Mouse (Mus musculus) lung, postnatal 0 days (tissue): Measurements from ENCODE around the gene Hsd17b1. TPM values are rescaled to one million over a fixed set of nuclear protein-coding genes. Genes with fewer than 3 reads are reported as not detected.
A peak's percentile ranks its signal among the peaks of the same experiment; 100 is the strongest.

ENCODE experiments used
- ATAC-seq: fragments of 200-750 bp; cut with Nextera tagmentation; 2 replicates; pipeline ENCODE4 v1.8.0; 2017; ENCODE audit warnings: moderate library complexity
- DNase-seq: peaks from one replicate; pipeline ENCODE4 v3.0.0-alpha.2; 2016; ENCODE audit warnings: low spot score
- H3K27ac ChIP-seq: fragments of 300-500 bp; sonication (generic); 2 replicates; pipeline ENCODE4 v1.5.1; 2014; ENCODE audit warnings: antibody characterized with exemption, mild to moderate bottlenecking, low read length, mixed read lengths
- H3K27me3 ChIP-seq: fragments of 300-500 bp; sonication (generic); replicated peaks from 2 replicates; pipeline ENCODE4 v1.6.1; 2014; ENCODE audit warnings: low read length, mixed read lengths; ENCODE audit not compliant: insufficient read depth
- H3K36me3 ChIP-seq: fragments of 300-500 bp; sonication (generic); 2 replicates; pipeline ENCODE4 v1.6.1; 2014; ENCODE audit warnings: low read length, mixed read lengths; ENCODE audit not compliant: insufficient read depth
- H3K4me1 ChIP-seq: fragments of 300-500 bp; sonication (generic); 2 replicates; pipeline ENCODE4 v1.6.1; 2014; ENCODE audit warnings: antibody characterized with exemption, low read depth, low read length, mixed read lengths; ENCODE audit not compliant: insufficient read depth
- H3K4me2 ChIP-seq: fragments of 300-500 bp; sonication (generic); replicated peaks from 2 replicates; pipeline ENCODE4 v1.6.1; 2014; ENCODE audit warnings: low read depth, mild to moderate bottlenecking, low read length, moderate library complexity, mixed read lengths
- H3K4me3 ChIP-seq: fragments of 300-500 bp; sonication (generic); 2 replicates; pipeline ENCODE4 v1.5.1; 2014; ENCODE audit warnings: low read depth, low read length
- H3K9ac ChIP-seq: fragments of 300-500 bp; sonication (generic); replicated peaks from 2 replicates; pipeline ENCODE4 v1.6.1; 2014; ENCODE audit warnings: low read depth, mild to moderate bottlenecking
- H3K9me3 ChIP-seq: fragments of 300-500 bp; sonication (generic); 2 replicates; pipeline ENCODE4 v1.6.1; 2016; ENCODE audit warnings: low read length, mixed read lengths
- CTCF ChIP-seq: IDR thresholded peaks from 2 replicates; pipeline ENCODE4 v1.5.1; 2016; ENCODE audit warnings: antibody characterized with exemption, mild to moderate bottlenecking
- EP300 ChIP-seq: IDR thresholded peaks from 2 replicates; pipeline ENCODE4 v1.6.1; 2016; ENCODE audit warnings: antibody characterized with exemption, mild to moderate bottlenecking, control low read depth
- whole genome bisulfite sequencing: fragments of 180-500 bp; shearing (Covaris S2); extraction: QIAGEN DNeasy Blood & Tissue Kit; methylation state at CpG from one replicate; pipeline ENCODE4 v1.1.7; 2014; 5-methylcytosine and 5-hydroxymethylcytosine counted together
- polyA plus RNA-seq: library from polyadenylated mRNA; unstranded; fragments of >200 nt; fragmentation: Nextera tagmentation; extraction: Ambion mirVana; gene quantifications from 2 replicates; pipeline ENCODE4 v1.2.1, GENCODE M21; 2015

Gene Hsd17b1
- polyA plus RNA-seq, 1 experiment from 2014 or later, result 0.17 TPM

DNA sequence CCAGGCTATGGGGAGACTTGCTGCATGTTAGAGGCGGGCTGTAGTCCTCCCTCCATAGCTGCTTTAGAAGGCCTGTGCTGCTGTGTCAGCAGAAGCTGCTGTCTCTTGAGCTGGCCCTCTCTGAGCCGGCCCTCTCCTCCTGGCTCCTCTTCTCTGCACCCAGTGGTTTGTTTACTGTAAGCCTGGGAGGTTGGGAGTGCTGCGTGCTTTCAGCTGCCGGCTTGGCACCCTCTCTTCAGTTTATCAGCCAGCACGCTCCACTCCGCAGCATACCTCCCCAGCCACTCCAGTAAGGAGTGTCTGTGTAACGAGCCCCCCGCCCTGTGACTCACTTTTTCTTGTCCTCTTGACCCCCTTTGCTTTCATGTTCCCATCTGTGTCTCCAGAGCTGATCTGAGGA is 21.3 kb upstream of the Hsd17b1 start:
- Histone ChIP-seq H3K27ac (peak overlapping the region; percentile 90), H3K36me3 (peaks cover 11% of the 10 kb centered on the region; the same call in 1 of the 2 replicates), H3K27me3 (no peaks in the 10 kb centered on the region), H3K9me3 (no peaks in the 10 kb centered on the region), H3K4me2 (no peak overlapping the region), H3K4me3 (no peak overlapping the region), H3K9ac (no peak overlapping the region), H3K4me1 (peaks cover 41% of the 10 kb centered on the region)
- WGBS, result 14% methylated on average over 8 of the region's 8 CpGs
- peak; percentile 90 for ATAC-seq
- TF ChIP-seq EP300 (peak; percentile 98), CTCF (no peak)
- peak; percentile 96 for DNase-seq

DNA sequence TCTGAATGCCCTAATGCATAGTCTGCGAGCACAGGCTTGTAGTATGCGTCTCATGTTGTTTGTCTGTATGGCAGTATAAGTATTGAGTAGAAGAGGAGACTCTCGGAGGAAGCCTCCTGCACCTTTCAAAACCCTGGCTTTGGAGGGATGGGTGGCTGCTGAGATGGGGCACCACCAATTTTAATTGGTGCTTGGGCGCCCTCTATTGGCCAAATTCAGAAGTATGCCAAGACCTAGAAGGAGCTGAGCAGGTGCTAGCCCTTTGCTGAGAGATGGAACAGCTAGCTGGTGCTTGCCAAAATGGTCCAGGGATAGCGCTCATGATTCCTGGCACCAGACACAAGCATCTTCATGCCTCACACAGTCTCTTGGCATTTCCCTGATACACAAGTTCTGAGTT is 20.4 kb upstream of the Hsd17b1 start:
- Histone ChIP-seq H3K4me2 (no peak overlapping the region), H3K9me3 (no peaks in the 10 kb centered on the region), H3K4me3 (no peak overlapping the region), H3K27ac (peak overlapping the region; percentile 90), H3K9ac (no peak overlapping the region), H3K27me3 (no peaks in the 10 kb centered on the region), H3K4me1 (peaks cover 46% of the 10 kb centered on the region), H3K36me3 (peaks cover 8% of the 10 kb centered on the region; the same call in 1 of the 2 replicates)
- 22% methylated on average over 5 of the region's 5 CpGs for WGBS
- ATAC-seq (peak; percentile 14; the same call in 1 of the 2 replicates), DNase-seq (peak; percentile 87)
- no peak for TF ChIP-seq EP300
- TF ChIP-seq CTCF, result peak; percentile 82

DNA sequence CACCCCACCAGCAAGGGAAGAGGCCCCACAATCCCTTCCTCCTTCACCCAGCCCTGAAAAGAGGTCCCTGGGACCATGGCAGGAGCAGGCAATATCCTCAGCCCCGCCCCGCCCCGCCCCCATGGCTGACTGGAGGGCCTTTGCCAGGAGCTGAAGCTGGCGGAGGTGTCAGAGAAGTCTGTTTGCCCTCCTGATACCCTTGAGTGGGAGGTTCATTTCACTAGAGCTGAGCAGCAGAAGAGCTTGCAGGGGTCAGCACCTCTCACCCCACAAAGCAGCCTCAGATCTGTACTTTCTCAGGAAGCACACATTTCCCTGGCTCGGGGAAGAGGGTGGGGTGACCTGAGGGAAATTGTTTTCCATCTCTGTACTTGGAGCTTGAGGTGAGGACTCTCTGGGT is 19.5 kb upstream of the Hsd17b1 start:
- WGBS, result 61% methylated on average over 5 of the region's 5 CpGs
- no peak overlapping the region for H3K4me2 ChIP-seq
- H3K9ac ChIP-seq, result no peak overlapping the region
- no peaks in the 10 kb centered on the region for H3K27me3 ChIP-seq
- no peaks in the 10 kb centered on the region for H3K9me3 ChIP-seq
- H3K27ac ChIP-seq, result peak overlapping the region; percentile 90
- H3K4me1 ChIP-seq, result peaks cover 52% of the 10 kb centered on the region
- TF ChIP-seq CTCF (no peak), EP300 (no peak)
- ATAC-seq (no peak), DNase-seq (peak; percentile 61)
- H3K4me3 ChIP-seq, result no peak overlapping the region
- H3K36me3 ChIP-seq, result peaks cover 8% of the 10 kb centered on the region; the same call in 1 of the 2 replicates

DNA sequence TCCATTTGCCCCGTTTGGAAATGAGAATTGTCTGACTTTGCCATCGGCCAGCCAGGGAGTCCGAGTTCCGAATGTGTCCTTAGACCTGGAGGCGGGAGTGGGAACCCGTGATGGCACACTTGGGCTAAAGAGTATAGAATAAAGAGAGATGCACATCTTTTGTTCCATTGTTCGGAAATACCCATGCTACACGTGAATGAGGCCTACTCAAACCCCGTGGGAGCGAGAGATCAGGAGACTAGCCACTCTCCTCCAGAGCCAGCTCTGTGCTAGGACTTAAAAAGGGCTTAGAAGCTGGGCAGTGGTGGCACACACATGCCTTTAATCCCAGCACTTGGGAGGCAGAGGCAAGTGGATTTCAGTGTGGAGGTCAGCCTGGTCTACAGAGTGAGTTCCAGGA is 18.7 kb upstream of the Hsd17b1 start:
- Histone ChIP-seq H3K27ac (peak overlapping the region; percentile 90), H3K4me2 (no peak overlapping the region), H3K4me1 (peaks cover 60% of the 10 kb centered on the region), H3K9me3 (no peaks in the 10 kb centered on the region), H3K4me3 (no peak overlapping the region), H3K27me3 (no peaks in the 10 kb centered on the region), H3K9ac (no peak overlapping the region), H3K36me3 (peaks cover 8% of the 10 kb centered on the region; the same call in 1 of the 2 replicates)
- no peak for ATAC-seq
- WGBS, result 85% methylated on average over 10 of the region's 10 CpGs
- no peak for DNase-seq
- TF ChIP-seq EP300, result no peak
- TF ChIP-seq CTCF, result no peak

DNA sequence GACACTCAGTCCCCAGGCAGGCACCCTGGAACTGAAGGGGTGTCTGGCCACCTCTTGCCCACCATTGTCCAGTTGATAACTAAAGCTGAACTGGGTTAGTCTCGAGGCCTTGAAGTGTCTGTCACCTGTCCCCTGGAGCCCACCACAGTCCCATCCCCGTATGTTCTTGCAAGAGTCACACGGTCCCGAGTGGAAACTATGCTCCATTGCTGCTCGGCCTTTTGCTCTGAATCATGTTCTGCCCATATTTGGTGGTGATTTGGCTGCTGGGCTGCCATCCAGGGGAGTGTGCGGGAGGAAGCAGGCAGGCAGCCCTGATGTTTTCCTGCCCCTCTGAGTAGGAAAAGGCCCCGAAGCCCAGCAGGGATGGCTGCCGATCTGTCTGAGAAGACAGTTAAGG is 18.1 kb upstream of the Hsd17b1 start:
- H3K27ac ChIP-seq, result peak overlapping the region; percentile 90
- no peak overlapping the region for H3K4me2 ChIP-seq
- no peaks in the 10 kb centered on the region for H3K9me3 ChIP-seq
- DNase-seq, result peak; percentile 85
- H3K9ac ChIP-seq, result no peak overlapping the region
- peaks cover 5% of the 10 kb centered on the region; the same call in 1 of the 2 replicates for H3K36me3 ChIP-seq
- 0 out of 2 replicates have a peak, but pooled peaks have one; percentile 3 for ATAC-seq
- peaks cover 60% of the 10 kb centered on the region for H3K4me1 ChIP-seq
- H3K4me3 ChIP-seq, result no peak overlapping the region
- TF ChIP-seq CTCF (no peak), EP300 (peak; percentile 49; the same call in 1 of the 2 replicates)
- WGBS, result 15% methylated on average over 8 of the region's 8 CpGs
- H3K27me3 ChIP-seq, result no peaks in the 10 kb centered on the region

DNA sequence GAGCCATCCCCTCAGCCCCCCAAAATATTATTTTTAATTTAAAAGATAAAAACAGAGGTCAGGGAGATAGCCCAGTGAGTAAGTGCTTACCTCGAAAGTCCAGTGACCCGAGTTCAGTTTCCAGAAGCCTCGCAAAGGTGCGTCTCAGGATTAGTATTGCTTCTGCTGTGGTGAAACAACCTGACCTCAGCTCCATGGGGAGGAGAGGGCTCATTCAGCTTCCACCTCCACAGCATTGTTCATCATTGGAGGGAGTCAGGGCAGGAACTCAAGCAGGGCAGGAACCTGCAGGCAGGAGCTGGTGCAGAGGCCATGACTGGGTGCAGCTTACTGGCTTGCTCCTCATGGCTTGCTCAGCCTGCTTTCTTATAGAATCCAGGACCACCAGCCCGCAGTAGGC is 17.2 kb upstream of the Hsd17b1 start:
- H3K36me3 ChIP-seq, result no peaks in the 10 kb centered on the region
- peaks cover 56% of the 10 kb centered on the region for H3K4me1 ChIP-seq
- H3K9me3 ChIP-seq, result no peaks in the 10 kb centered on the region
- H3K27me3 ChIP-seq, result no peaks in the 10 kb centered on the region
- H3K27ac ChIP-seq, result peak overlapping the region; percentile 97; the same call in 1 of the 2 replicates
- 88% methylated on average over 5 of the region's 5 CpGs for WGBS
- H3K4me3 ChIP-seq, result no peak overlapping the region
- H3K9ac ChIP-seq, result no peak overlapping the region
- no peak for ATAC-seq
- no peak overlapping the region for H3K4me2 ChIP-seq
- no peak for DNase-seq
- TF ChIP-seq EP300 (no peak), CTCF (no peak)
